Mouse (Mus musculus): Measurements from ENCODE around the gene Ncdn. TPM values are rescaled to one million over a fixed set of nuclear protein-coding genes. Genes with fewer than 3 reads are reported as not detected.
A peak's percentile ranks its signal among the peaks of the same experiment; 100 is the strongest.

The Ncdn gene
- total RNA-seq, 2 experiments from 2014 or later = 980 to 1,003 TPM

DNA sequence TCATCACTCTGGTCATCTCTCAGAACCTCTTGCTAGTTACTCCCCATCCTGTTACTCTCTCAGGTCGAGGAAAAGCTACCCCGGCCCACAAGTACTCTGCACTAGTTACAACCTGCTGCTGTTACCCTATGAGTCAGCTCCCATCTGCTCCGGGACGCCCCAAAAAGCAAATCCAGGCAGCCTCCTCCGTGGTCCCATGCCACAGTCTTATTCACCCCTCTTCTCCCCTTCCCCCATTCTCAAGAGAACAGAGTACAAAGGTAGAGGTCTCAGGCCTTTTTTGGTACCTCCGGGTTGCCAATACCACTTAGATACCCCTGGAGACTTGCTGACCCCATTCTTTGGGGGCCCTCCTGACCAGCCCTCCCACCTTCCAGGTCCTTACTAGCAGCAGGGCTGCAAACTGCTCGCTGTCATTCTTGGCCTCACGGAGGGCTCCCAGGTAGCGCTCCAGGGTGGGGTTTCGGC is 1.6 kb downstream of the Ncdn start:
- no peak for TF ChIP-seq CTCF (IDR thresholded peaks at IDR 0.05)
- intact Hi-C loops (cut with DNase I) = loop anchor here (1.0 kb wide), 1 partner anchor 28 kb away; no protein-coding TSS in a partner anchor
- Histone ChIP-seq H3K4me3 (peak overlapping the region; percentile 98), H3K27ac (peak overlapping the region; percentile 98)
- DNase-seq (ENCODE audit: extremely low spot score in 1 of 2, low spot score in 2 of 2) = peak; percentile 48

DNA sequence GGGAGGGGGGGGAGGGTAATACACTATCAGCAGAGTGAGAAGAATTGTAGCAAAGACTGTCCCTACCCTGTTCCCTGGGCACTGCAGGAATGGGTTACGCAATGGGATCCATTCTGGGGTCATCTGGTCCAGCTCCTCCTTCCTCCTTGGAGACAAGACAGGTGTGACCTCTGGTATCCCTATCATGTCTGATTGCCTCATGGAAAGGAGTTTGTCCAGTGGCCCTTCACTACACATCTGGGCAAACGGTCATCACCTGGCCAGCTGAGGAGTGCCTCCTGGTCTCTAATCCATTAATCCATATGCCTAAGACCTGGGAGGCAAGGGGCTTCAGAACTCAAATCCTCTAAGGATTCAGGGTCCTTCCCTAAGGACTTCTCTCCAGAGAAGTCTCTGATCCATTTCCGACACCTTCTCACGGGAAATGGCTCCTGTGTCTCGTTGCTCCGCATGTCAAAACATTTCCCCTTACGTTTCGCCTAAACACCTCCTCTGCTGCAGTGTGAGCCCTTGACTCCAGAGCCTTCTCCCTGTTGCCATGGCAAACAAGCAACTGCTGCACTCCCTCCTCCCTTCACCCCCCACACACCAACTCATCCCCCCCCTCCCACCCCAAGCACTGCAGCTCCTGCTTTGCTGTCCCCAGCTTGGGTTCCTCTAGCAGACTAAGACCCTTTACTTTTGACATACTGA is 2.2 kb downstream of the Ncdn start:
- DNase-seq (ENCODE audit: extremely low spot score in 1 of 2, low spot score in 2 of 2) = no peak
- Histone ChIP-seq H3K27ac (peak overlapping the region; percentile 98; the same call in 1 of the 2 replicates), H3K4me3 (peak overlapping the region; percentile 98)
- intact Hi-C loops (cut with DNase I) = no loop called here
- TF ChIP-seq CTCF (IDR thresholded peaks at IDR 0.05) = no peak

DNA sequence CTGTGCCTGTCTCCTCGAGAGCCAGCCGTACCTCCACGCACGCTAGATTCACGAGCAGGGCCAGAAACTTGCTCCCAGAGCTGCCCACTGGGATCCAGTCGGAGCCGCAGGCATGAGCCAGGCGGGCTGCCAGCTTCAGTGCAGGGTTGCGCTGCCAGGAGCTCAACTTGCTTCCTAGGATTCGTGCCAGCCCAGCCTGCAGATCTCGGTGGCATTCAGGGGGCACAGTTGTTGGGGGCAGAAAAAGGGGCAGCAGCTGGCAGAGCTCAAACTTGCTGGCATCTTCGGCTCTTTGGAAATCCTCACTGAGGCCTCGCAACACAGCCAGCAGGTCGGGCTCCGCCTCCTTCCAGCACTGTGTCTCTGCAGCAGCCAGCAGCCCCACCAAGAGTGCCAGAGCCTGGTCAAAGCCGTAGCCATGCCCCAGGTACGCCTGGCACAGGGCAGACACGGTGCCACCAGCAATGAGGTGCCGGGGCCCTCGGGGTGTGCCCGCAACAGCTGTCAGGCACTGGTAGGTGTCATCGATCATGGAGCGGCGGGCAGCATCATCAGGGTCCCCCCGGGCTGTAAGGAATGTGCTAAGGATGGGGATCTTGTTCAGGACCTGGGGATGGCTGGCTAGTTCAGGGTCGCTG is 3.1 kb downstream of the Ncdn start:
- H3K27ac ChIP-seq = peak overlapping the region; percentile 68
- peak; percentile 71 to 76 for DNase-seq (ENCODE audit: extremely low spot score in 1 of 2, low spot score in 2 of 2)
- no peak for TF ChIP-seq CTCF (IDR thresholded peaks at IDR 0.05)
- intact Hi-C loops (cut with DNase I) = no loop called here
- peak overlapping the region; percentile 98 for H3K4me3 ChIP-seq

DNA sequence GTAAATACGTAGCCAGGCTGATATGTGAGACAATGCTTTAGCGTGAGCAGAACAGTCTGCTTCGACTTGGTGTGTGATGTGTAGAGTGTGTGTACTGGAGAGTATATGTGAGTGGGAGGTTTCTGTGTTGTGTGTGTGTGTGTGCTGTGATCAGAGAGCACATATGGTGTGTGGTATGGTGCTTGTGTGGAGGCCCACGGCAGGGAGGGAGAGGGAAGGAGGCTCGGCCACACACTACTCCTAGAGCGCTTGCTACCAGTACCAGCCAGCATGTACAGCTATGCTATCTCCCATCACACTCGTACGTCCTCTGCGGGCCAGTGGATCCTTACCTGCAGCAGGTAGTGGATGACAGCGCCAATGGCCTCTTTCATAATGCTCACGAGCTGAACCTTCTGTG is 3.7 kb downstream of the Ncdn start:
- peak overlapping the region; percentile 98 for H3K4me3 ChIP-seq
- no peak for TF ChIP-seq CTCF (IDR thresholded peaks at IDR 0.05)

DNA sequence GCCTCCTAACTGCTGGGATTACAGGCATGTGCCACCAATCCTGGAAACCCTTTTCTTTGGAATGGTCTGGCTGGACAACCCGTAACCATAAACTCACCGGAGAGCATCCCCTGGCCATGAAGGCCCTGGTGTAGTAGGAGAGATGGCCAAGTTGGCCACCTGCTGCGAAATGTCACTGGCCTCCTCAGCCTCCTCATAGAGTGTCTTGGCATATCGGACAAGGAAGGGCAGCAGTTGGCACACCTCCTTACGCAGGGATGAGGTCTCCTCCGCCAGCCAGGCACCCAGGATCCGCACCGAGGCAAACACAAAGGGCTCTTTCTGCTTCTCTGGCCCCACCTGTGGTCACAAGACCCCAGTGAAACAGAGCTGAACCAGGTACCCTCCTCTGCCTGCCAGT is 4.9 kb downstream of the Ncdn start:
- no peak for DNase-seq (ENCODE audit: extremely low spot score in 1 of 2, low spot score in 2 of 2)
- H3K4me3 ChIP-seq = peak overlapping the region; percentile 98
- intact Hi-C loops (cut with DNase I) = no loop called here
- no peak overlapping the region for H3K27ac ChIP-seq
- TF ChIP-seq CTCF (IDR thresholded peaks at IDR 0.05) = no peak

More for the DNA sequence above, 3.7 kb downstream of the Ncdn start:
- peak in 1 of 2 experiments; percentile 45 for DNase-seq (ENCODE audit: extremely low spot score in 1 of 2, low spot score in 2 of 2)
- intact Hi-C loops (cut with DNase I) = no loop called here
- peak overlapping the region; percentile 68; the same call in 1 of the 2 replicates for H3K27ac ChIP-seq

DNA sequence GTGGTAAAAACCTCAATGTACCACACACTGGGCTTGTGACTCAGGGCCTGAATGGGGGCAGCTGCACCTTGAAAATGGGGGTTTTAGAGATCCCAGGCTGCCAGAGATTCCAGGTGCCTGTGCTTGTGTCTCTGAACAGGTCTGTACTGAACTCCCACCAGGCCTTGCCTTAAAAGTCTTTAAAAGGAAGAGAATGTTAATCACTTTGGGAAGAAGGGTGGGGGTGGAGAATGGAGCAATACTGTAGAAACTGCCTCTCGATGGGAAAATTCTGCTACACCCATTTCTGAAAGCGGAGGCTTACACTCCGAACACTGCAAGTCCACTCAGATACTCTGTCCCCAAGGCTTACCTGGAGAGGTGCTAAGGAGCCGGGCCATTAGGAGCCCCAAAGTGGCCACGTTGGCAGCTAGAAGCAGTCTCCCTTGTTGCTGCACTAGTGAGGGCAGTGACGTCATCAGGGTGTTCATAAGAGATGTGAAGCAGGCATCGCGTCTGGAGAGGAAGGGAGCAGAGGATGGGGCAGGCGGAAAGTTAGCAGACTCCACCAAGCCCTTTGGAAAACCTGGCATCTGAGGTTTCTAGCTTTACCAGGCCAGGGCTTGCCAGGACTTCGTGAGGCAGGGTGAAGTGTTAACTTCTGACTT is 6.9 kb downstream of the Ncdn start:
- no peak for DNase-seq (ENCODE audit: extremely low spot score in 1 of 2, low spot score in 2 of 2)
- intact Hi-C loops (cut with DNase I) = no loop called here
- no peak for TF ChIP-seq CTCF (IDR thresholded peaks at IDR 0.05)
- Histone ChIP-seq H3K27ac (no peak overlapping the region), H3K4me3 (no peak overlapping the region)

DNA sequence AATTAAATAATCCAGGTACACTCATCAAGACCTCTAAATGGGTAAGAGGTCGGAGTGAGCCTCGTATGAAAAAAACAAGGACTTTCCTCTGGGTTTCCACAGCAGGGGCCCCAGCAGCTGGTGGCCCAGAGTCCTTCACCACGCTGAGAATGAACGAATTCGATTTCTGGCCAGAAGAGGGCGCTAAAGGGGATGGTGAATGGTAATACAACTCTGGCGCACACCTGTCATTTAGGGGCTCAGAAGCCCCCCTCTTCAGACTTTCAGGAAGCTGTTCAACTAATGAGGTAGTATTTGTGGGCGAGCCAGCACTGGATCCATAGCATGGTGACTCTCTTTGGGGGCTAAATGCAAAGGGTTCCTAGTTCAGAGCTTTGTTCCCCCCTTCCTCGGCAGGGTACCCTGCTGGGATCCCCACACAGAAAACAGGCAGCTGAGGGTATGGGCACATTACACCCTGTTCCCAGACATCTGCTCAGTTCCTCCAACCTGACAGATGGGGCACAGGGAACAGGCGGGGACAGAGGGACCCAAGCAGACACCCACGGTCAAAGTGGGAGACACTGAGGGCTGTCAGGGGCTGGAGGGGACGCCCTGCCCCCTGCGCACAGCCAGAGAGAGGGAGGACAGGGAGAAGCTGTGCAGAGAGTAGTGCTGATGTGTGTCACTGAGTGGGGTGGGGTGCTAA is 7.6 kb downstream of the Ncdn start:
- peak; percentile 72 for TF ChIP-seq CTCF (IDR thresholded peaks at IDR 0.05)
- Histone ChIP-seq H3K4me3 (no peak overlapping the region), H3K27ac (no peak overlapping the region)
- peak; percentile 58 to 61 for DNase-seq (ENCODE audit: extremely low spot score in 1 of 2, low spot score in 2 of 2)
- intact Hi-C loops (cut with DNase I) = loop anchor here (2.0 kb wide), 1 partner anchor 95 kb away; no protein-coding TSS in a partner anchor

DNA sequence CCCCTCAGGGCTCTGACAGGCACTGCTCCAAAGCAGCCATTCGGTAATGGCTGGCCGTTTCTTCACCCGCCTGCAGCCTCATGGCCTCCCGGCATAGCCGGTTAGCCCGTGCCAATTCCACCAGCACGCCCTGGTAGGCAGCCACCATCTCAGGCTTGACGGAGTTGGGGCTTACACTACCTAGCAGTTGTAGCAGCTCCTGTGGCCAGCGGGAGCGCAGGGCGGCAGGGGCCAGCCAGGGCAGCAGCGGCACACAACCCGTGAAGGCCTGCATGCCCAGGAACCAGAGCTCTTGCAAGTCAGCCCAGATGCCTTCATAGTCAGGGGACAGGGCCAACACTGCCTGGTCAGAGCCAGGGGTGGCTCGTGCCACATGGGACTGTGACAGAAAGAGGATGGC is 8.4 kb downstream of the Ncdn start:
- no peak for TF ChIP-seq CTCF (IDR thresholded peaks at IDR 0.05)
- intact Hi-C loops (cut with DNase I) = loop anchor here (2.0 kb wide), 1 partner anchor 96 kb away; no protein-coding TSS in a partner anchor

DNA sequence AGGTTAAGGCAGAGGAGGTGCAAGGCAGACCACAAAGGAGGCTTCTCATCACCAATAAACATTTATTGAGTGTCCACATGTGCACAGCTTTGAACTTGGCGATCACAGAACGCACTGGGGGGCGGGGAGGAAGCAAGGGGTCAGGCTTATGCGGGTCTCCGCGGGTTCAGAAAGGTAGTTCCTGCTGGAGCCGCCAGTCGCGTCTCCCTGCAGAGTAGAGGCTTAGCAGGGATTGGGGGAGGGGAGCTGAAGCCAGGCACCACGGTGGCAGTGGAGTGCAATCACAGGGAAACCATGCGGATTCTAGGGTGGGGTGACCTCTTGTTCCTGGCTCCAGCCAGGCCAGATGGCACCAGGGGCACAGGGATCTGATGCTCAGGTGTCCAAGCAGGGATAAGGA is 9.5 kb downstream of the Ncdn start:
- DNase-seq (ENCODE audit: extremely low spot score in 1 of 2, low spot score in 2 of 2) = no peak
- H3K27ac ChIP-seq = no peak overlapping the region
- no peak for TF ChIP-seq CTCF (IDR thresholded peaks at IDR 0.05)
- H3K4me3 ChIP-seq = no peak overlapping the region
- intact Hi-C loops (cut with DNase I) = loop anchor here (2.0 kb wide), 1 partner anchor 97 kb away; no protein-coding TSS in a partner anchor

More for the DNA sequence above, 8.4 kb downstream of the Ncdn start:
- Histone ChIP-seq H3K27ac (no peak overlapping the region), H3K4me3 (no peak overlapping the region)
- DNase-seq (ENCODE audit: extremely low spot score in 1 of 2, low spot score in 2 of 2) = no peak

DNA sequence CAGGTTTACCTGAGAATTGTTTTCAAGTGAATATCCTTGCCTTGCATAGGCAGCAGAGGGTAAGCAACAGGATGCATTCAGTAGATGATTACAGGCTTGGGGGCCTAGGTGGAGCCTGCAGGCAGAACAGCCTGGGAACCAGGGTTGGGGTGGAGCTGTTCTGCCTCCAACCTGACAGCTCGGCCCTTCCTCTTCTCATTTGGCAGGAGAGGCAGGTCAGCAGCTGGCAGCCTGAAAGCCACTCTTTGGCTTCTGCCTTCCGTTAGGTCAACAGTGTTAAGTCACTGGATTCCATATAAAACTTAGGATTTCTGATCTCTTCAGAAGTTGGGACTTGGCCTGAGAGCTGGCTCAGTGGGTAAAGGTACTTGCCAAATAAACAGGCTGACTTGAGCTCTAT is 10.3 kb downstream of the Ncdn start:
- no peak for DNase-seq (ENCODE audit: extremely low spot score in 1 of 2, low spot score in 2 of 2)
- TF ChIP-seq CTCF (IDR thresholded peaks at IDR 0.05) = no peak
- intact Hi-C loops (cut with DNase I) = no loop called here

DNA sequence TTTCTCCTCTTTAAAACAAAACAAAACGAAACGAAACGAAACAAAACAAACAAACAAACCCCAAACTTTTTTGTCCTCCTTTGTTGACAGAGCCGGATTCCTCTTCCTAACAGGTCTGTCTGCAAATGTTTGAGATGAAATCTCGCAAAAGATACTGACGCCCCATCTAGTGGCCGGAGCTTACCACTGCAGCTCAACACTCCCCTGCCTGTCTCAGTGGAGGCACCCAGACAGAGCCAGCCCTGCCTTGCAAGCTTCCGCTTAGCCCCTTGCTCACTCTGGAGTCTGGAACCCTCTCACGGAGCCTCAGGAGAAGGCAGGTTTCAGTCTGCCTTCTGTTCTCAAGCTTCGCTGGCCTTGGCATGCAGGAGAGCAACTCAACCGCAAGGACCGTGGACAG is 11.8 kb downstream of the Ncdn start:
- peak; percentile 83 to 84 for DNase-seq (ENCODE audit: extremely low spot score in 1 of 2, low spot score in 2 of 2)
- no peak overlapping the region for H3K27ac ChIP-seq
- no peak overlapping the region for H3K4me3 ChIP-seq
- intact Hi-C loops (cut with DNase I) = loop anchor here (1.0 kb wide), 3 partner anchors 109 to 185 kb away; partner anchors contain the start of gene Clspn
- peak; percentile 93 for TF ChIP-seq CTCF (IDR thresholded peaks at IDR 0.05)

More for the DNA sequence above, 10.3 kb downstream of the Ncdn start:
- H3K27ac ChIP-seq = no peak overlapping the region
- no peak overlapping the region for H3K4me3 ChIP-seq
